Mouse (Mus musculus) heart, adult 18-20 months (tissue): ENCODE measurements around the gene Tmeff2. TPM values are rescaled to one million over a fixed set of nuclear protein-coding genes. Genes with fewer than 3 reads are reported as not detected.
A peak's percentile ranks its signal among the peaks of the same experiment; 100 is the strongest.

Experiments
- DNase-seq, 2 experiments: peaks; one replicate each; pipeline ENCODE4 v3.0.0; 2021 to 2022; ENCODE audit warnings: mixed read lengths in 1 of 2
- total RNA-seq, 2 experiments: library from RNA; stranded (reverse); gene quantifications; 2 replicates each; pipeline ENCODE4 v1.2.3; 2021

Tmeff2 gene
- total RNA-seq, 2 experiments from 2014 or later: 0.62 to 0.75 TPM

DNA sequence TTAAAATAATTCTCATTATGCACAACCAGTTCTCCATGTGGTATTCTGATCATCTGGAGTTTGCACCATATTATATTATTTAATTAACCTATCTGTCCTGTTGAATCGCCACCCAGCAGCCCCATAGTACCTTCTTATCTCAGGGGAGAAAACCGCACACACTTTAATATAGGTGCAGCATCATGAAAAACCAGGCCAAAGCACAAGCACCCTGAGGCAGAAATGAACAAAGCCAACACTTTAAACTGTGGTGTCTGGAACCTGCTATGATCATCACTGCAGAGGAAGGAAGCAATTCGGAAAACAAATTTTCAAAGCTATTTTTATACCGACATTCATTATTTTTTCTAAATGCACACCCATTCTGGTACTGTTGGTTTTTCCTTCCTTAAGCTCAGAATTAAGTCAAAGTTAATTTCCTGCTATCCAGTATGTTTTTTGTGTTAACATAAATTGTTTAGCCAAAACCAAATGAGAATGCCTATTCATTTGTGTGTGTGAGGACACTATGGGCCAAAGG is 206.0 kb downstream of the Tmeff2 start:
- DNase-seq: peak in 1 of 2 experiments; percentile 49

DNA sequence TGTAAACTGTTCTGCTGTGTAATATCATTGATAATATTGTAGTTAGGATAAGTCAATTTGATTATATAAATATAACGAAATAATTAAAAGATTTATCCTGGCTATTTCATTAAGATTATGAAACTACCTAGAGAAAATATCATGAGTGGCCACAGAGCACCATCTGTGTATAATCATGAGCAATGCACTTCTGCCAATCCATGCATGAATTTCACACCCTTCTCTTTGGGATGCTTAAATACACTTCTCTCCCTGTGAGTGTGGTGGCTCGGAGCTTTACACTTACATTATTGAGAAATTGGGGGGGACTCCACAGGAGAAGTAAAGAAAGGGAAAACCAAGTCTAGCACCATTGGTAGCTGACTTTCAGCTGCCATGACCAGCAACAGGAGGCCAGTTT is 206.9 kb downstream of the Tmeff2 start:
- DNase-seq: no peak

DNA sequence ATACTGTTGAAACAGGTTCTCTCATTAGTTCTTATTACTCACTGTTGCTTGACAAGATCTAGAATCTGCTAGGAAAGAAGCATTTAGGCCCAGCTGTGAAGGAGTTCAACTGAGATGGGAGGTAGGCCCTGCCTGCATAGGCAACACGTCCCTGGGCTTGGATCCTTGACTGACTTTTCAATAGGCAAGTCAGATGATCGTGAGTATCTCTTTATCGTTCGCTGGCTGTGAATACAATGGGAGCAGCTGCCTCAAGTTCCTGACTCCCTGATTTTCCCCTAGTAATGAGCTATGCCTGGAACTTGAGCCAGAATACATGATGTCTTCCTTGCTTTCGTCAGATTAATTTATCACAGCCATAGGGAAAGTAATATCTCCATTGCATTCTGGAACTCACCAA is 214.3 kb downstream of the Tmeff2 start:
- peak in 1 of 2 experiments; percentile 47 for DNase-seq

DNA sequence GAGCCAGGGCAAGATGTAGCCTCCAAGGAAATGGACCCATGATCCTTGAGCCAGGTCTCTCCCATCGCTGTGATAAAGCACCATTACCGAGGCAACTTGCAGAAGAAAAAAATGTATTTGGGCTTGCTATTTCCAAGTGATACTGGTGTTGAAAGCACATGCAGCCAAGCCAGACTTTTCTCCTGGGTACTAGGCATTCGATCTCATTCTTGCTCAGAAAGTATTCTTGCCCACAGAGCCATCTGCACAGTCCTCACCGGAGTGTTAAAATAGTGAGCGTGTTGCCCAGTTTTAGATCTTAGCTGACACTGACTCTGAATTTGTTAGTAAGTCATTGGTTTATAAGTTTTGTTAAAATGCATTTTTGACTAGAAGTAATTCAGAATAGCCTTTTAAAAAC is 215.3 kb downstream of the Tmeff2 start:
- no peak for DNase-seq

DNA sequence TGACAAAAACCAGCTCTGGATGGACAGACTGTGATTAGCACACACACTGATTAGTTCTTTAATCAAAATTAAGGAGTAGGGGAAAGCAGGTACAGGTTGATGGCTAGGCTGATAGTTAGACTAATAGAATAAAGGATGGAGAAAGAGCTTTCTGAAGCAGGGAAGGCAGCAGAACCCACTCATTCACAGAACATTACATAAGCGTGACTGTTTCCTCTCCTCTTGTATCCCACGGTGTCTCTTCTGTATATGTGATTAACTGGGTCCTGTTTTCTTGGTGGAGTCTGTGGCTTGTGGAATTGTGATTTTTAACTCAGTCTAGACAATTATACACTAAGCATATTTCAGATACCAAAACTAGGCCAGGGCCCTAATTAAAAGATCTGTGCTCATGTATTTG is 217.4 kb downstream of the Tmeff2 start:
- no peak for DNase-seq

DNA sequence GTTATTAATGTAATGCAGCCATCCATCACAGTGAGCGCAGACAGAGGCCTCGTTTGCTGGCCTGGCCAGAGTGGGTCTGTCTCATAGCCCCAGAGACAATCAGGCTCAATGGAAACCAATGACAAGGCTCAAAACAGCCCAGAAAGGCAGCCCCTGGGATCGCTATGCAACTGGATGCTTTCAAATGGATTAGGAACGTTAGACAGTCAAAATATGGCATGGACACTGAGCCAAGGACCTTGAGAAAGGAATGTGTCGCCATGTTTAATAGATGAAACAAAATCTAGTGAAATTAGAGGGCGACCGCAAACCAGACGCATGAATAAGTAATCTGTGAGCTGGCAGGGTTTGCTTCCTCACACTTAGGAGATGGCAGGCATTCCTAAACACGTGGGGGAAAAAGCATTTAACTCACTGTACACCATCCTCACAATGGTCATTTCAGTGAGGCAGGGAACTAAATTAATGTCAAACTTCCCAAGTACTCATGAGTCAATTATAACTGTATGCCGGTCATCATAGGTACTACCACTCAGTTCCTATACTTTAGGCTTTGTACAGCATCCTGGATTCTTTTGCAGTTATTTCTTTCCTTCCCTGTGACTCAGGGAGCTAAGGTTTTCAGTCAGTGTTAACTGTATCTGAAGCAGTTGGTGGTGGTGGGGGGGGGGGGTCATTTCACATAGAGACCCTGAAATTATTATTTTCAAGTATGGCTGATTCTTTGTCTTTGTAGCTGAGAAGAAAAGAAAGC is 225.4 kb downstream of the Tmeff2 start:
- DNase-seq: no peak

DNA sequence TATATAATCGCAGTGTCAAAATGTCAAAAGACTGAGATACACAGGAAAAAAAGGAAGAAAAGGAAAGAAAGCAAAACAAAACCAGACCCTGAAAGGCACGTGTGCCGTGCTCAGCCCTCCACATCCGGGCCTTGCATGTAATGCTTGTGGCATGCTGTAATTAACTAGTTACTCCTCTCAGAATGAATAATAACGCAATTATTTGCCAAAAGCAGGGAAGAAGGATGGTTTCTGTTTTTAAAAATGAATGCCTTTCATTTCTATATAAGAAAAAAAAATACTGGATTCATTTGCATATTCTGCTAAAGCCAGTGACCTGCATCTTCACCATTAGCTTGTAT is 225.9 kb downstream of the Tmeff2 start:
- no peak for DNase-seq

DNA sequence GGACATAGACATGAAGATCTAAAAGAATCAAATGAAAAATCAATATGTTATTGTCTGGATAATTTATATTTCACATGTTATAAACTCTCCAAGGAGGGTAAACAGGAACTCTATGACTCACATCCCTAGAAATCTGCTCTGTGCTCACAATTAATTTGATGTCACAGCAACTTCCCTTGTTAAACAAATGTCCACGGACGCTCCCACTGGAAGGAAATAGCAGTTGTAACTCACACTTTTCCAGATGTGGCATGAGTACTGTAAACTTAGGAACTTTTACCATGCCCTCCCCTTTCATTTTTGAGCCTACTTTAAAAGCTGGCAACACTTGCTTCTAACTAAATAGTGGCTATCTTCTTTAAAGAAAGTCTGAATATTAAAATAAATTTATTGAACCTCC is 236.3 kb downstream of the Tmeff2 start:
- peak; percentile 33 to 77 for DNase-seq

DNA sequence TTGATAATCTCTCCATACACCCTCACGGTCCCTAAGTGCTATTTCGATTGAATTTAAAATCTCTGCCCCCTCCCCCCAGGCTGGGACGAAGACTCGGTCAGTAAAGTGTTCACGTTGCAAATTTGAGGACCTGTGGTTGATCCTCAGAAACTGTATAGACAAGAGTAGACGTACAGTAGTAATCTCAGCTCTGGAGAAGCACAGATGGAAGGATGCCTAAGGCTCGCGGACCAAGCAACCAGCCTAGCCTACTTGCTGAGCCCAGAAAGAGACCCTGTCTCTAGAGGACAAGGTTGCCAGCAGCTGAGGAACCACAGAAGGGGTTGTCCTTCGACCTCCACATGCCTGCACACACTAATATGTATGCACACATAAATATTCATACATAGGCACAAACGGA is 239.2 kb downstream of the Tmeff2 start:
- DNase-seq: no peak

DNA sequence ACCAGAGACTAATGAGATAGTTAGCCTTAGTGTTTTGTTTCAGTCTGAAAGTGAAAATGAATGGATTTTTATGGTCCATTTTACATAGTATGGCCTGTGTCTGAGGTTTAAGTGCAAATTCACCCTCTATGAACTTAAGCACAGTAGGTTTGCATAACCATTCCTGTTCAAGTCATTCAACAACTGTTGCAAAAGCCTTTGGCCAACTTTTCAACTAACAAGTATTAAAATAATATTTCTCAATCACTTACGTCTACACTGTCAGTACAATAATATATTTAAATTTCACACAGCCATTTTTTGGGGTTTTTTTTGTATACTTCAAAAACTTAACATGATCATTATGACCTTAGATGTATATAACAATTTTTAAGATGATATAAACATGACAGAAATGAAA is 240.9 kb downstream of the Tmeff2 start:
- DNase-seq: no peak

DNA sequence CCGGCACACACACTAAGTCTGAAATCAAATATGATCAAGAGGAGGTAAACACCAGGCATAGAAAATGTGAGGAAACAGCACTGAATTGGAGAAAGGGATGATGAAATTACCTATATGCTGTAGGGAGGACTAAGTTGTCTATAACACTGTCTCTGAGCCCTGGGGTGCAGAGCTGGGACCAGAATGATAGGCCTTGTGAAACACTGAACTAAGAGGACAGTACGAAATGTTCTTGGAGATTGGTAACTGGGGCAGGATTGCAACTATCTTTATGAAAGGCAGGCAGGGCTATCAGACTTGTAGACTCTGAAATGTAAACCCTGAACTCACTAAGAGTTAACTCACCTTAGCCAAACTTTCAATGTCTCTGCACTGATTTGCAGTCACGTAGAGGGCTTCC is 242.3 kb downstream of the Tmeff2 start:
- DNase-seq: no peak

DNA sequence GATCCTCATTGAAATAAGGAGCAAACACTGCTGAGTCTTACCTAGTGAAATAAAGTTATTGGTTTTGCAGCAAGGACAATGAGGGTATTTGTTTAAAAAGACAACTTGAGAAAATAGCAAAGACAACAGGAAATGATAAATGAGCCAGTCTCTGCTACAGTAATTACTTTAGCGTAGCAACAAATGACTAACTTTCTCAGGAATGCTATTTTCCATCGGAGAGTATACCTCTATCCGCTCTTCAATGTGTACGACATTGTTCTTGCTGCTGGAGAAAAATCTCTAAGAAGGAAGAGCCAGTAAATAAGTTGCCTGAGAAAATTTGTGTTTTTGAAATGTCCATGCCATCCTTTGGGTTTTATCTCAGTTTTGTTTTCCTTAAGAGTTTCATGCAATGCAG is 245.2 kb downstream of the Tmeff2 start:
- DNase-seq: no peak

DNA sequence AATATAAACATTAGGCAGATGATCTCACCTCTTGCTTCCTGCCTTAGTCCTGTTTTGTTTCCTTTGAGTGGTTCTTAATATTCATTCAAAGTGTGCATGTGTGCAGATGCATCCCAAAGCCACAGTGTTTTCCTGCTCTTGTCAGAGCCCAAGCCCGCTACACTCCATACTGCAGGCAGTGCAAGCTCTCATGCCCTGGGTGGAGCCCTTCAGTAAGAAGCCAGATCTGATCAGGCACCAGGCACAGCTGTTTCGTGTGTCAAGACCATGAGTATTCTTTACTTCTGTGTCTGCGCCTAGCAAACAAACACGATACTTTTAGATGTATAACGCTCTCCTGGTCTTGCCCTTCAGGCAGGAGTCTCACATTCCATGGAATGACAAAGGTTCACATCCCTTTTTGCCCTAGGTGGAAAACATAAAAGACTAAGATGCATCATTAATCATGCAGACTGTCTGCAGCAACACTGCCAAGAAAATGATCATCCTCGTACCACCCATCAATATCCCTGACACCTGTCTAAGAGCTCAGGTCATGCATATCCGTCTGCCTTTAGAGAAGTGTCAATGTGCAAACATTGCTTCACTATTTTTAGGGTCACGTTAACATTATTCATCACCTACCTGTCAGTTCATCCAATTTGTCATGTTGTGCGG is 248.2 kb downstream of the Tmeff2 start:
- DNase-seq: peak; percentile 47 to 63

DNA sequence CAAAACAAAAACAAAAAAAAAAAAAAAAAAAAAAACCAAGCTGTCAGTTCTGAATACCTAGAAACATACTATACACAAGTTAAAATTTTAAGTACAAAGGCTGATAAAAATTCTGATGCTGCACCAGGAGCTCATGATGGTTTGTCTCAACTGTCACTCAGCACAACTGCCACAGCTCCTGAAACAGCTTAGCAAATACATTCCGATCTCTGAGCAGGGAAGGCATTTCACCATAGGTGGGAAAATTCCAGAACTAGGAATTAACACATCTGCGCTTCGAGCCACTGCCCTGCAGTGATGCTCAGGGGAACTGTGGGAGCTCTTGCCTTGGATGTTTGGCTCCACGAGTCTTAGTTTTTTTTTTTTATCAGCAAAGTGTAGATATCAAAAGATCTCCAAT is 249.0 kb downstream of the Tmeff2 start:
- peak in 1 of 2 experiments; percentile 11 for DNase-seq

DNA sequence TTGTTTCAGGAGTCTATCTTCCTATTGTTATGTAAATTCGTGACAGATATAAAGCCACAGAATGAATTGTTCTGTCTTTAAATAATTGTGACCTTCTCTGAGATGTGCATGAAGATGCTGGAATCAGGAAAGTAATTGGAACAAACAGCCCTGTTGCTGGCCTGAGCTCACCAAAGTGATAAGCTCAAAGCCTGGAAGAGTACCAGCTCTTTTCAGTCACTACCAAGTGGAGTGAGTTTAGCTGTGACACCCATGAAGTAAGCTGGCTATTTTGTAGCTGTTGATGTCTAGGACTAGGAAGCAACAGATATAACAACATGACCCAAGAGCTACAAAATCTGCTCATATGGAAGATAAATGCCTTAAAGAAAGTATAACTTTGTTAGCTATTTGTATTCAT is 249.4 kb downstream of the Tmeff2 start:
- peak; percentile 54 for DNase-seq

DNA sequence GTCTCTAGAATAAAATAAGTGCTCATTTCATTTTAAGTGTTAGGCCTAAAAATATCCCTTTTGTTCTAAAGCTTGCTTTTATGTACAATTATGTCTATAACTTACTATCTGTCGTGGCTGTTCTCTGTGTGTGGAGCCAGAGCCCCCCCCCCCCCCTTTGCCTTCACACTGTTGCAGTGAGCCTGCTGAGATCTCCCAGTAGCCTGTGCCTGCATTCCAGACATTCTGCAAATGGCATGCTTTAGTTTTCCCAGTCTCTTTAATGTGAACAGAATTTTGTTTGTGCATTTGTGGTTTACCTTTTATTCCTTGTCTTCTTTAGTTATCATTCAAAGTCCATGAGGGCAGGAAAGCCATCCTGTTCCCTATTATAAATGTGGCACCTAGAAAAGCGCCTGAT is 251.6 kb downstream of the Tmeff2 start:
- no peak for DNase-seq

DNA sequence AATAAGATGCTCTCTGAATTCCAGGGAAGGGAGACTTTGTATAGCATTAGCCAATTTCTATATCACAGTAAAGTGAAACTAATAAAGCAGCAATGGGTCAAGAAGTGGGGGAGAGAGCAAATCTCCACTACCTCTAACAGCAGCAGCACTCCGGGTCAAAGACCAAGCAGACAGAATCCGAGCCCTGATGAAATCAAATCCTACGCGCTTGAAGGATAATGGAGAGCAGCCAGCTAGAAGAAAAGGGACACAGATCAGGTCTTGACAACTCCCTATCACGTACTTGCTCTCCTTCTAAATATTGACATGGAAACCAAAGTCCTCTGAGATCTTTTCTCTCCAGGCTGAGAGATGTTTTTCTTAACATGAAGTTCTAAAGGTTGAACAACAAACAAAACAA is 252.4 kb downstream of the Tmeff2 start:
- peak; percentile 25 to 31 for DNase-seq

DNA sequence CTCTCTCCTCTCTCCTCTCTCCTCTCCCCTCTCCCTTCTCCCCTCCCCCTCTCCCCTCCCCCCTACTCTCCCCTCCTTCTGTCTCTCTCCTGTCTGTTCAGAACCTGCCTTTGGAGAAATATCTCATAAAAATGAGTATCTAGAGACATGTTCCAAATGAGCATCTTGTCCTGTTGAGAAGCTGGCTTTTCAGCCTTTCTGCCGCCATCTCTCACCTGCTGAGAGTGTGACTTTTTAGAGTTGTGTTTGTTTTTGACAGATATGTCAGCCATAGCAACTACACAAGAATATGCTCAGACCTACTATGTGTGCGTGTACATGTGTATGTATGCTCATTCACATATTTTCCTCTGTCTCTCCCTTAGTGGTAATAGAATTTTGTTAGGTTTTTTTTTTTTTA is 283.8 kb downstream of the Tmeff2 start:
- DNase-seq: no peak

DNA sequence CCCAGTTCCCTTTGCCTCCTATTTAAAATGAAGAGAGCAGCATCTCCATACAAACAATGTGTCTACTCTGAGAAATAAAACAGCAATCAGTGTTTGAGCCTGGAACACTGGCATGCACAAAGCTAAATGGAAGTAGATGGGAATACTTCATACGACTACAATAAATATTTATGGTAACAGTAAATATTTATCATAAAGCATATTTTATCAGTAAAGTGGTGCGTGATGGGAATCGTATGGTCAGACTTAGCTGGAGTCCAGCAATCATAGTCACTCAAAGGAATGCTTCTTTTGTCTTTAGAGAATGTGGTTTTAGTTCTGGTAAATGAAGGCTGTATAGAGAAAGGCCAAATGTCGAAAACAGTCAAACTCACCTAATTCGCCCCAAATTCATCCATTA is 288.6 kb downstream of the Tmeff2 start:
- DNase-seq: no peak

DNA sequence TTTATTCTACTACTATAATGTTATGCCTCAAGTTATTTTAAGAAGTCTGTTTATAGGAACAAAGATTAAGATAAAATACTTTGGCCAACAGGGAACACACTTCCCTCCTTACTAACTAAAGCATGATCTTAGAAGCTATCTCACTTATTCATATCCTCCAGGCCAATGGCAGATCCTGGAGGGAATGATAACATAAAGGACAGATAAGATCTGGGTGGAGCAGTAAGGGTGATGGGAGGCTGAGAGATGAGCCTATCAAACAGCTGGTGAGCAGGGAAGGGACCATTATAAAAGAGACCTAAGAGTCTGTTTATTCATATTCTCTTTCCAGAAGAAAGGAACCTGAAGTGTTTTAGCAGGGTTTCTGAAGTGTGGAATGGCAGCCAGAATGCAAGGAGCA is 290.8 kb downstream of the Tmeff2 start:
- peak in 1 of 2 experiments; percentile 23 for DNase-seq

DNA sequence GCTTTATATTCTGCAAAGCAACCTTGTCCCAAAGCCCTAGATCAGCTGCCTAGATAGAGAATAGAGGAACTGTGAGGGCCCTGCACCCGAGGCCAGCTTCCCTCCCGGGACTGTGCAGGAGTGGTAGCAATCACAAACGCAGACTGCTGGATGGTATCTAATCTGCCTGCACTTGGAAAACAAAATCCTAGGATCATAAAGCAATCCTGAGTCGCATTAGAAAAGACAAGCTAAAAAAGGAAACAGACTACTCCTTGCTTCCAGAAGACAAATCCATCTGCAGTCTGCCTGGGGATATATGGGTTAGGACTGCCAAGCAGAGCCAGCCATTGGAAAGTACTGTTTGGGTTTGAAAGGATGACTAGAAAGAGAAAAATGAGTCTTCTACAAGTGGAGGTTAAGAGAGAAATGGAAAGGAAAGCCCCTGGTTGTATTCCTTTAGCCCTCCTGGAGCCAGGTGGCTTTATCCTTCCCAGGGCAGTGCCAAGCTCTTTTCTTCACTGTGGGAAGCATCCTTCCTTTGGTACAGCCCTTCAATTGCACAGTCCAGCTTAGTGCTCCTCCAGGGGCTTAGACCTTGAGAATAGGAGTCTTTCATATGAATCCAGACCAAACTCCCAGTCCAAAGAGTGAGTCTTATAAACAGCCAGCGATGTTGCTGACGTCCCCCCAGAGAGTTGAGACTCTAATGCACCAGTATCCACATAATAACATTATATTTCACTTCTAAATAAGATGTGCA is 291.6 kb downstream of the Tmeff2 start:
- peak in 1 of 2 experiments; percentile 21 for DNase-seq

DNA sequence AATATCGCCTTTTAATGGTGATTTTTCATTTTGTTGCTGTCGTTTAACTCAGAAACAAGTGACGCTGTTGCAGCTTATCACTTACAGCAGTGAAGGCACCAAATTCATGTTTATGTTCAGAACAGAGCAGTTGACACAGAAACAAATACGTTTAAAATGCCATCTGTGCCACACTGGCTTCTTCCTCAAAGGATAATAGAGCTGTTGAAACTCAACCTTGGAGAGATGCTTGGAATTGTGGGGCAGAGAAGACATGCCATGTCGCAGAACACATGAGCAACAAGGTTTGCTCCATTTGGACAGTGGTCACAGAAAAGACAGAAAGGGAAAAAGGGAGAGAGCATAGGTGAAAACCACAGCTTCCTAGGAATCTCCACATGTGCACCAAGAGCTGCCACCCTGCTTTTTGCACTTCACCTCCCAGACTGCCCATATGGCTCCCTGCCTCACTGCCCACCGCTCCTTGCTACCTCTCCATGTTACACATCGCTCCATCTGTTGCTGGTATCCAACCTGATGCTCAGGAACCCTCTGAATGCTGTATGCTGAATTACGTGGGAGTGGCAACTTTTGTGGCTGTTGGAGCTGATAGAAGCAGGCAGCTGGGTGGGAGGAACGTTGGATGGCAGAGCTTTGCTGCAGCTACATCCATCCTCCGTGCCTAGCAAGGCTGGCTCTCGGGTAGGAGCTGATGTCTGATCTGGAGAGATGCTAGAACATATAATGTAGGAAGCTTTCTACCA is 298.8 kb downstream of the Tmeff2 start:
- DNase-seq: no peak
